Mouse (Mus musculus) ES-E14 (cell line): ENCODE data around the gene Samd4. TPM values are rescaled to one million over a fixed set of nuclear protein-coding genes. Genes with fewer than 3 reads are reported as not detected.

Experiments
- DNase-seq: peaks from one replicate; pipeline ENCODE4 v3.0.0-alpha.2; 2013; ENCODE audit warnings: low read depth, low spot score
- H3K27ac ChIP-seq: 2 replicates; pipeline ENCODE4 v1.5.1; 2012; ENCODE audit warnings: low read depth, mild to moderate bottlenecking, low read length, moderate library complexity, mixed read lengths; ENCODE audit not compliant: poor library complexity, insufficient read depth, severe bottlenecking
- H3K36me3 ChIP-seq: 2 replicates; pipeline ENCODE4 v1.6.1; 2012; ENCODE audit warnings: mild to moderate bottlenecking, low read length, moderate library complexity, mixed read lengths; ENCODE audit not compliant: control insufficient read depth, poor library complexity, insufficient read depth, severe bottlenecking
- H3K4me1 ChIP-seq, 2 experiments: fragments of 150-350 bp in 1 of 2; sonication (generic) in 1 of 2; 2 replicates each; pipeline ENCODE4 v1.6.1; 2012; ENCODE audit warnings: low read length in 2 of 2, mild to moderate bottlenecking in 1 of 2, mixed read lengths in 1 of 2; ENCODE audit not compliant: control insufficient read depth in 2 of 2, insufficient read depth in 2 of 2, poor library complexity in 1 of 2
- H3K4me3 ChIP-seq, 2 experiments: fragments of 150-350 bp in 1 of 2; sonication (generic) in 1 of 2; 2 replicates each; pipeline ENCODE4 v1.5.1; 2012; ENCODE audit warnings: low read length in 2 of 2, low read depth in 1 of 2, mild to moderate bottlenecking in 1 of 2, mixed read lengths in 1 of 2; ENCODE audit not compliant: insufficient read depth in 1 of 2, poor library complexity in 1 of 2, severe bottlenecking in 1 of 2
- H3K9ac ChIP-seq: 2 replicates; pipeline ENCODE4 v1.6.1; 2012; ENCODE audit warnings: low read depth, mild to moderate bottlenecking, low read length, mixed read lengths; ENCODE audit not compliant: poor library complexity, insufficient read depth, severe bottlenecking
- H3K9me3 ChIP-seq: fragments of 150-350 bp; sonication (generic); 2 replicates; pipeline ENCODE4 v1.6.1; 2012; ENCODE audit warnings: low read depth, mild to moderate bottlenecking, low read length; ENCODE audit not compliant: control insufficient read depth, insufficient read depth
- CHD2 ChIP-seq: IDR thresholded peaks from 2 replicates; pipeline ENCODE4 v1.6.1; 2014; ENCODE audit warnings: mild to moderate bottlenecking, low read depth, low read length, inconsistent platforms
- HCFC1 ChIP-seq: IDR thresholded peaks from 2 replicates; pipeline ENCODE4 v1.6.1; 2012; ENCODE audit warnings: low read length, inconsistent platforms, borderline replicate concordance; ENCODE audit not compliant: insufficient read depth
- MAFK ChIP-seq: IDR thresholded peaks from 2 replicates; pipeline ENCODE4 v1.6.1; 2014; ENCODE audit warnings: mild to moderate bottlenecking, low read depth, low read length, inconsistent platforms; ENCODE audit not compliant: insufficient read depth
- ZC3H11A ChIP-seq: IDR thresholded peaks from 2 replicates; pipeline ENCODE4 v1.6.1; 2012; ENCODE audit warnings: low read depth, mild to moderate bottlenecking, inconsistent platforms, low read length, borderline replicate concordance
- ZNF384 ChIP-seq: IDR thresholded peaks from 2 replicates; pipeline ENCODE4 v1.6.1; 2012; ENCODE audit warnings: low read depth, low read length, inconsistent platforms
- in situ Hi-C, 2 experiments: fragments of 600-800 bp; cut with MboI; formaldehyde crosslinking; loops; one replicate each; pipeline ENCODE4 v1.15.1; 2025; ENCODE audit warnings: low sequenced_read_pairs in 2 of 2, inconsistent platforms in 1 of 2; ENCODE audit not compliant: unreplicated experiment in 2 of 2
- total RNA-seq: library from RNA; depleted of rRNA; stranded (reverse); fragments of 300-350 nt; gene quantifications from 2 replicates; pipeline ENCODE4 v1.2.3, GENCODE M21; 2012

Gene Samd4
- total RNA-seq, 1 experiment, result 4.2 TPM

GRCm38 (mm10) chr14:46915555-46915954 is 32.9 kb downstream of the Samd4 start:
- Histone ChIP-seq H3K9ac (no peak overlapping the region), H3K4me1 (no peaks in the 10 kb centered on the region), H3K9me3 (no peaks in the 10 kb centered on the region), H3K4me3 (no peak overlapping the region), H3K27ac (no peak overlapping the region), H3K36me3 (no peaks in the 10 kb centered on the region)
- in situ Hi-C loops, result no loop called here
- TF ChIP-seq HCFC1 (no peak), ZNF384 (no peak), ZC3H11A (no peak), CHD2 (no peak), MAFK (no peak)
- DNase-seq, result no peak

DNA sequence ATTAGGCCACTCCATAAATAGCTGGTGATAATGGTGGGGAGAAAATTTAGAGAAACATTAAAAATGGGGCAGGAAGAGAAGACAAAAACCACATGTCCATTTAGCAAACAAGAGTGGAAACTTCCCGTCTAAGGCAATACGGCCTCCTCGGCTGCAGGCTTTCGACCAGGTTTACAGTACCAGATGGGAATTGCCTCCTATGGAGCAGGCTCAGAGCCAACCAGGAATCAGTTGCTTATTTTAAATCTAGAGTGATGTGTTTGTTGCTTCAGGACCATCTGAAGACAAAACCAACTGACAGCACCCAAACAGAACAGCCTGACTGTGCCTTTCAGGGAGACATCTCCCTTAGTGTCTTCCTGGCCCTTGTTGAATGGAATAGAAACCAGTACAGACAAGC is 33.9 kb downstream of the Samd4 start:
- Histone ChIP-seq H3K4me1 (no peaks in the 10 kb centered on the region), H3K27ac (no peak overlapping the region), H3K9ac (no peak overlapping the region), H3K4me3 (no peak overlapping the region), H3K36me3 (no peaks in the 10 kb centered on the region), H3K9me3 (no peaks in the 10 kb centered on the region)
- no peak for TF ChIP-seq HCFC1
- TF ChIP-seq MAFK, result no peak
- no peak for TF ChIP-seq ZNF384
- TF ChIP-seq ZC3H11A, result no peak
- no peak for TF ChIP-seq CHD2
- DNase-seq, result no peak
- in situ Hi-C loops, result no loop called here

- in situ Hi-C loops, result no loop called here
- no peak for TF ChIP-seq CHD2
- no peak for TF ChIP-seq ZNF384
- no peak for TF ChIP-seq ZC3H11A
- no peak for TF ChIP-seq HCFC1
- no peak for TF ChIP-seq MAFK
Measured at GRCm38 (mm10) chr14:46917136-46917535, 34.5 kb downstream of the Samd4 start.

GRCm38 (mm10) chr14:46917581-46917980 is 34.9 kb downstream of the Samd4 start:
- Histone ChIP-seq H3K4me1 (no peaks in the 10 kb centered on the region), H3K9ac (no peak overlapping the region), H3K36me3 (no peaks in the 10 kb centered on the region), H3K9me3 (no peaks in the 10 kb centered on the region), H3K4me3 (no peak overlapping the region), H3K27ac (no peak overlapping the region)
- TF ChIP-seq ZC3H11A (no peak), HCFC1 (no peak), MAFK (no peak), CHD2 (no peak), ZNF384 (no peak)
- no peak for DNase-seq
- in situ Hi-C loops, result no loop called here

More at GRCm38 (mm10) chr14:46917136-46917535, 34.5 kb downstream of the Samd4 start:
- Histone ChIP-seq H3K9ac (no peak overlapping the region), H3K4me3 (no peak overlapping the region), H3K9me3 (no peaks in the 10 kb centered on the region), H3K36me3 (no peaks in the 10 kb centered on the region), H3K27ac (no peak overlapping the region), H3K4me1 (no peaks in the 10 kb centered on the region)
- DNase-seq, result no peak

DNA sequence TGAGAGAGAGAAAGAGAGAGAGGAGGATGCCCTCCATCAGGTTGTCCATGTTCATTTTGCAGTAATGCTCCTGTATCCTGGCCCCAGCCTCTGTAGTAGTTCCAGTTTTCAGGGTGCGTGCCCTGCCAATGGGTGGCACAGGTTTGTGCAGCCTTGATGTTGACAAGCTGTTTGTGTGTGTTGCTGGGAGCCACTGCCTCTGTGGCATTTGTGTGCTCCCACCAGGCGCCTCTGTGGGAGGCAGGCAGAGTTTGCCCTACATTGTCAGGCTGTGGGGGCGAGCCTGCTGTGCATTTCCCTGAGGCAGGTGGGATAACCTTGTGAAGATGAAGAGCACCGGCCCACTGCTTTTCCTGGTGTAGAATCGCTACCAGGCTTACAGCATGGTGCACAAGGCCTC is 37.8 kb downstream of the Samd4 start:
- no peaks in the 10 kb centered on the region for H3K36me3 ChIP-seq
- H3K4me3 ChIP-seq, result no peak overlapping the region
- no peak overlapping the region for H3K9ac ChIP-seq
- H3K4me1 ChIP-seq, result no peaks in the 10 kb centered on the region
- TF ChIP-seq CHD2 (no peak), HCFC1 (no peak), ZNF384 (no peak), ZC3H11A (no peak), MAFK (no peak)
- H3K27ac ChIP-seq, result no peak overlapping the region
- no peak for DNase-seq
- in situ Hi-C loops, result no loop called here
- no peaks in the 10 kb centered on the region for H3K9me3 ChIP-seq
